Mouse (Mus musculus) small intestine, adult 2 months (tissue): ENCODE measurements around the gene Tbca. TPM values are rescaled to one million over a fixed set of nuclear protein-coding genes. Genes with fewer than 3 reads are reported as not detected.

Experiments
- H3K27ac ChIP-seq: fragments of 200-500 bp; 2 replicates; pipeline ENCODE4 v1.5.1; 2012; ENCODE audit warnings: low read depth, low read length, control low read depth, inconsistent platforms; ENCODE audit not compliant: insufficient read depth
- H3K27me3 ChIP-seq: fragments of 200-500 bp; 2 replicates; pipeline ENCODE4 v1.6.1; 2012; ENCODE audit warnings: mild to moderate bottlenecking, moderate library complexity, low read length, inconsistent platforms; ENCODE audit not compliant: control insufficient read depth, insufficient read depth
- H3K36me3 ChIP-seq: fragments of 200-500 bp; 2 replicates; pipeline ENCODE4 v1.6.1; 2012; ENCODE audit warnings: mild to moderate bottlenecking, low read length, control low read depth, inconsistent platforms; ENCODE audit not compliant: control insufficient read depth, insufficient read depth
- H3K4me1 ChIP-seq: fragments of 200-500 bp; 2 replicates; pipeline ENCODE4 v1.6.1; 2012; ENCODE audit warnings: low read length, inconsistent platforms, mixed read lengths; ENCODE audit not compliant: control insufficient read depth, insufficient read depth, insufficient read length
- H3K4me3 ChIP-seq: fragments of 200-500 bp; 2 replicates; pipeline ENCODE4 v1.5.1; 2012; ENCODE audit warnings: low read depth, mild to moderate bottlenecking, control low read depth, inconsistent platforms, low read length, moderate library complexity
- CTCF ChIP-seq: fragments of 200-500 bp; IDR thresholded peaks from 2 replicates; pipeline ENCODE4 v1.5.1; 2012; ENCODE audit warnings: low read depth, mild to moderate bottlenecking, control low read depth, inconsistent platforms, low read length, moderate library complexity, mixed read lengths; ENCODE audit not compliant: insufficient replicate concordance, insufficient read length; ENCODE audit errors: extremely low read depth
- POLR2A ChIP-seq: fragments of 200-500 bp; IDR thresholded peaks from 2 replicates; pipeline ENCODE4 v1.6.1; 2012; ENCODE audit warnings: low read depth, mild to moderate bottlenecking, control low read depth, inconsistent platforms, low read length, moderate library complexity
- WGBS: fragments of 180-500 bp; shearing (Covaris S2); methylation state at CpG from one replicate; pipeline ENCODE4 v1.1.7; 2018; 5-methylcytosine and 5-hydroxymethylcytosine counted together
- polyA plus RNA-seq: library from polyadenylated mRNA; depleted of rRNA; stranded (reverse); fragments of >200 nt; gene quantifications from 2 replicates; pipeline ENCODE4 v1.2.3, GENCODE M21; 2012

Tbca gene
- polyA plus RNA-seq, 1 experiment = 0.91 TPM

DNA sequence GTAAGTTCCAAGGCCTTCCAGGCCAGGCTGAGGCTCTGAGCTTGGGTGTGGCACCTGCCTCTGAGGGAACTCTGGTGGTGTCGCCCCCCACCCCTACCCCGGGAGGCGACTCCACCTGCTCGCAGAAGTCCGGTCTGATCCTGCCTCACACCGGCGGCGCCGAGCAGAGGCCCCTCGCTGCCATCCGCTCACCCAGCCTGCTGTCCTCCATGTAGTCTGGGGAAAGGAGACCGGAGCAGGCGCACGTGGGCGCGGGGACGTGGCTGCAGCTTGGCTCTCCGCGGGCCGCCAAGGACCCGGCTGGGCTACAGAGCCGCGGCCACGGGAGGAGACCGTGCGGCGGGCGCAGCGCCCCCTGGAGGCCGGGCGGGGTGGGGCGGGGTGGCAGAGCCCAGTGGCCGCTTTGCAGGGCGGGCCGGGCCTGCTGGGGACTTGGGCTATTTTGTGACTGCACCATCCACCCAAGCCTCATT, 79.8 kb downstream of the Tbca start:
- H3K4me3 ChIP-seq = peak overlapping the region; percentile 42
- no peaks in the 10 kb centered on the region for H3K36me3 ChIP-seq
- TF ChIP-seq CTCF = peak; percentile 64; the same call in 1 of the 2 replicates
- TF ChIP-seq POLR2A = no peak
- 0 out of 2 replicates have a peak, but pooled peaks cover 3% of the 10 kb centered on the region for H3K4me1 ChIP-seq
- peaks cover 53% of the 10 kb centered on the region for H3K27me3 ChIP-seq
- WGBS = 3% methylated on average over 32 of the region's 35 CpGs
- no peak overlapping the region for H3K27ac ChIP-seq

DNA sequence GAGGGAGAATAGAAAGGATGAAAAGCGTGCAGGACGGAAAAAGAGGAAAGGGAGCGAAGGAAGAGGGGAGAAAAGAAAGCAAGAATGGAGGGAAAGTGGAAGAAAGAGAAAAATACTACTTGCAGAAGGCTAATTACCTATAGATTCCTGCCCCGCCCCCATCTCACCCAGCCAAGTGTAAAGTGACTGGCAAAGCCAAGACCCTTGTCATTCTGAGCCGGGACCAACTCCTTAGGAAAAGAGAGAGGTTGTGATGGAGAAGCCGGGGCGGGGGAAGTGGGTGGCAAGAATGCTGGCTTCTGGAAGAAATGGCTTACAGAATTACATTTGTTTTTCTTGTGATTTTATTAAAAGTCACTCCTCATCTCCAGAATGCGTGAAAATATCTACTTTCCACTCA, 80.8 kb downstream of the Tbca start:
- Histone ChIP-seq H3K4me1 (peaks cover 5% of the 10 kb centered on the region; the same call in 1 of the 2 replicates), H3K36me3 (no peaks in the 10 kb centered on the region), H3K27ac (no peak overlapping the region), H3K4me3 (no peak overlapping the region), H3K27me3 (peaks cover 58% of the 10 kb centered on the region)
- TF ChIP-seq POLR2A (no peak), CTCF (no peak)
- WGBS = 14% methylated on average over 8 of the region's 8 CpGs

DNA sequence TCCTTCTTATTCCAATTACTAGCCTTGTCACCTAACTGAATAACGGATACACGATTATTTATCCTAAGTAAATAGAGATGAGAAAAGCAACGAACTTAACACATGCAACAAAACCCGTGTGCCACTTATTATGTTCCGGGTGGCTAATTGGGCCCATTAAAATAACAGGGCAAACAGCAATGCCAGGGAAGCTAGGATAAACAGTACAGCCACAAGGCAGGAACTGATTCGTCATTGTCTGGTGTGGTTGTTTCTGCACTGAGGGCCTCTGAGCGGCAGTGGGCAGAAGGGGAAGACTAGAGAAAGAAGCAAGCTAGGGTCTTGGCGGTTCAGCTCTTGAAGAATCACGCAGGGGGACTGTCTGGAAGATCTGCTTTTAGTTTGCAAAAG, 81.4 kb downstream of the Tbca start:
- Histone ChIP-seq H3K27me3 (peaks cover 63% of the 10 kb centered on the region), H3K4me1 (peaks cover 5% of the 10 kb centered on the region; the same call in 1 of the 2 replicates), H3K36me3 (no peaks in the 10 kb centered on the region), H3K4me3 (no peak overlapping the region), H3K27ac (no peak overlapping the region)
- WGBS = 5% methylated on average over 9 of the region's 9 CpGs
- TF ChIP-seq POLR2A = no peak
- no peak for TF ChIP-seq CTCF

DNA sequence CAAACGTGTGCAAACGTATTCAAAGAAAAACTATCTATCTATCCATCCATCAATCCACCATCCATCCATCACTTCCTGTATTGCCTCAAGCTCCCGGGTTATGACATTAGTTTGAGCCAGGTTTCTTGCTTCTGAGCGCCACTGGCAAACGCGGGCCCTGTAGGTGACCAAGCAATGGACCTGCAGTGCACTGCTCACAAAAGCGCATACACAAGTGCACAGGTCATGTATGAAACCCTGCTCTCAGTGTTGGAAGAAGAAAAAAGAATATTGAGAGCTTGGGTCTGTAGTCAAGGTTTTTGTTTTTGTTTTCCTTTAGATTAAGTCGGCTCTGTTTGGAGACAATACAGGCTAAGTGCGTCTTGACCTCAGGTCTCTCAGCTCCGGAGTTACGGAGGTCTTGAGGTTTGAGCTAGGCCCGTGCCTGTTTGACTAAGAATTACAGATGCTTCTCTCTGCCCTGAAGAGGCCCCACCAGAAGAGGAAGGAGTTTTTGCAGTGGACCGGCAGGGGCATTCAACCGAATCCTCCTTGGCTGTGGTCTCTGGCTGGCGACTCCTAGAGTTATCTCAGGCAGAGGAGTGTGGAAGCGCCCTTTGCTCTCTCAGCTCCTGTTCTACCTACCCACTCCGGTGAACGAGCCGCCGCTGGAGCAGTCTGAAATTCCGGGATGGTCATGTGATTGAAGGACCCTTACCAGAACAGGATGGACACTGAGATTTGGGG, 81.9 kb downstream of the Tbca start:
- H3K27me3 ChIP-seq = peaks cover 68% of the 10 kb centered on the region
- TF ChIP-seq CTCF (no peak), POLR2A (no peak)
- no peak overlapping the region for H3K27ac ChIP-seq
- WGBS = 6% methylated on average over 21 of the region's 21 CpGs
- H3K4me3 ChIP-seq = no peak overlapping the region
- peaks cover 5% of the 10 kb centered on the region; the same call in 1 of the 2 replicates for H3K4me1 ChIP-seq
- no peaks in the 10 kb centered on the region for H3K36me3 ChIP-seq

DNA sequence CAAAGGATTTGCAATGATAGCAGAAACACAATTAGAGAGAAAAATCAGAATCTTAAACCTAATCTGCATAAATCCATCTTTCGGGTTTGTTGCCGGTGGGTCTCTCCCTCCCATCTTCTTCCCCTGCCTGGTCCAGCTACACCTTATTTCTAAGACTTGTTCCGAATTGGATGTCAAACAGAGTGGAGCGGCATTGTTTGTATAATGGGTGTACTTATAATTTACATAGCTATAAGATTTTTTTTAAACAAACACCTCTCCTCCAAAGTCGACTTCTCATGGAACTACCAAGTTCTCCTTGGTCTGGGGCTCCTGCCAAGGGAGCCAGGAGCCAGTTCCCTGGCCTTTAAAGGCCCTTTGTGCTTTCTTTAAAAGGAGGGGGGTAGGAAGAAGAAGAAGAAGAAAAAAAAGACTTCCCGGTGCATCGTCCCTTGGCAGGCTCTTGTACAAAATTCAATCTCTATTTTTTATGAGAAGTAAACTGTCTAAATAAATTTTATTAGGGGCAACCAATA, 83.2 kb downstream of the Tbca start:
- TF ChIP-seq CTCF (no peak), POLR2A (no peak)
- Histone ChIP-seq H3K4me3 (no peak overlapping the region), H3K27me3 (peaks cover 73% of the 10 kb centered on the region), H3K4me1 (peaks cover 5% of the 10 kb centered on the region; the same call in 1 of the 2 replicates), H3K27ac (no peak overlapping the region), H3K36me3 (no peaks in the 10 kb centered on the region)
- 6% methylated on average over 7 of the region's 7 CpGs for WGBS

DNA sequence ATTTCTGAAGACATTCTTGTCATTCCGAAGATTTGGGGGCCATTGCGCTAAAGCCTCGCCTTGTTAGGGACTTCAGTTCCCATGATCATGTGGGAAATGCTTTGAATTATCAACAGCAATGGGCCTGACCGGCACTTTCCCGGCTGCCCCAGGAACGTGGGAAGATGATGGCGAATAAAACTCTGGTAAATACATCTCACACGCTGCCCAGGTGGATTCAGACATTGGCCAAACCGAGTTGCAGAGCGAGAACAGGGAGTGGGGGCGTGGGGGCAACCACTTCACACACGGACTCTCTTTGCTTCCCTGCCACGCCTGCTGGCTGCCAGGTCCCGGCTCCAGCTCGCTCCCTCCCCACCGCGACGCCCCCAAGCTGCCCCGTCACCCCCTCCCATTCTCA, 83.7 kb downstream of the Tbca start:
- Histone ChIP-seq H3K4me3 (no peak overlapping the region), H3K27ac (no peak overlapping the region), H3K36me3 (no peaks in the 10 kb centered on the region), H3K27me3 (peaks cover 77% of the 10 kb centered on the region), H3K4me1 (peaks cover 5% of the 10 kb centered on the region; the same call in 1 of the 2 replicates)
- WGBS = 3% methylated on average over 19 of the region's 19 CpGs
- no peak for TF ChIP-seq POLR2A
- no peak for TF ChIP-seq CTCF
